Comparison of ENCODE assay signal across 1 mouse cellular context in genomic region chr11:97987551-97988526, GRCm38 (mm10).
TF ChIP-seq lines count a peak whose summit lies in the region.

No protein-coding gene starts in this region.

TF ChIP-seq in C2C12, 6 proteins besides CTCF, POLR2A, EP300 and RAD21 (continued from another document):
- TF ChIP-seq USF1 (IDR thresholded peaks at IDR 0.05; ENCODE audit: low read depth) (peak; percentile 0), MYOG (IDR thresholded peaks at IDR 0.05; ENCODE audit: control insufficient read depth, extremely low read depth, insufficient read length) (no peak)
